Mouse (Mus musculus) testis, adult 2 months (tissue): Measurements from ENCODE around the gene Mc3r.

ENCODE experiments used
- CTCF ChIP-seq: fragments of 200-500 bp; IDR thresholded peaks from 2 replicates; pipeline ENCODE4 v1.5.1; 2012; ENCODE audit warnings: low read depth, mild to moderate bottlenecking, inconsistent platforms, low read length, moderate library complexity; ENCODE audit not compliant: control insufficient read depth, insufficient read depth, insufficient replicate concordance
- POLR2A ChIP-seq: fragments of 200-500 bp; IDR thresholded peaks from 2 replicates; pipeline ENCODE4 v1.6.1; 2012; ENCODE audit warnings: low read depth, mild to moderate bottlenecking, inconsistent platforms, low read length, moderate library complexity; ENCODE audit not compliant: control insufficient read depth

GRCm38 (mm10) chr2:172219186-172219585 lies 29.1 kb upstream of the Mc3r start:
- peak; percentile 31; the same call in 1 of the 2 replicates for TF ChIP-seq CTCF
- TF ChIP-seq POLR2A = no peak
